Mouse (Mus musculus) limb, embryonic 11.5 days (tissue): ENCODE results near the gene Lrch1. TPM values are rescaled to one million over a fixed set of nuclear protein-coding genes. Genes with fewer than 3 reads are reported as not detected.

Experiments
- ATAC-seq: fragments of 200-750 bp; cut with Nextera tagmentation; 2 replicates; pipeline ENCODE4 v1.8.0; 2017; ENCODE audit warnings: low read depth; ENCODE audit not compliant: insufficient number of reproducible peaks, low FRiP score, low TSS enrichment
- DNase-seq: peaks from one replicate; pipeline ENCODE4 v3.0.0-alpha.2; 2015; ENCODE audit warnings: low spot score
- H3K27ac ChIP-seq: fragments of 300-500 bp; sonication (generic); replicated peaks from 2 replicates; pipeline ENCODE4 v1.5.1; 2014; ENCODE audit warnings: low read depth, mild to moderate bottlenecking, low read length
- H3K27me3 ChIP-seq: fragments of 300-500 bp; sonication (generic); 2 replicates; pipeline ENCODE4 v1.6.1; 2014; ENCODE audit warnings: mild to moderate bottlenecking, low read length, mixed read lengths; ENCODE audit not compliant: control insufficient read depth, insufficient read depth
- H3K36me3 ChIP-seq: fragments of 300-500 bp; sonication (generic); 2 replicates; pipeline ENCODE4 v1.6.1; 2014; ENCODE audit warnings: mild to moderate bottlenecking, low read length, moderate library complexity, mixed read lengths; ENCODE audit not compliant: control insufficient read depth, insufficient read depth
- H3K4me1 ChIP-seq: fragments of 300-500 bp; sonication (generic); 2 replicates; pipeline ENCODE4 v1.6.1; 2014; ENCODE audit warnings: low read length, mixed read lengths; ENCODE audit not compliant: control insufficient read depth, insufficient read depth
- H3K4me2 ChIP-seq: fragments of 300-500 bp; sonication (generic); 2 replicates; pipeline ENCODE4 v1.6.1; 2014; ENCODE audit warnings: low read depth, mild to moderate bottlenecking, moderate library complexity; ENCODE audit not compliant: severe bottlenecking
- H3K4me3 ChIP-seq: fragments of 300-500 bp; sonication (generic); 2 replicates; pipeline ENCODE4 v1.5.1; 2014; ENCODE audit warnings: low read depth, low read length
- H3K9ac ChIP-seq: fragments of 300-500 bp; sonication (generic); 2 replicates; pipeline ENCODE4 v1.6.1; 2014; ENCODE audit warnings: mild to moderate bottlenecking, low read length
- H3K9me3 ChIP-seq: fragments of 300-500 bp; sonication (generic); 2 replicates; pipeline ENCODE4 v1.6.1; 2016; ENCODE audit warnings: low read length; ENCODE audit not compliant: control insufficient read depth
- WGBS: fragments of 180-500 bp; shearing (Covaris S2); extraction: QIAGEN DNeasy Blood & Tissue Kit; methylation state at CpG from one replicate; pipeline ENCODE4 v1.1.7; 2014; 5-methylcytosine and 5-hydroxymethylcytosine counted together
- polyA plus RNA-seq: library from polyadenylated mRNA; unstranded; fragments of >200 nt; fragmentation: Nextera tagmentation; extraction: Ambion mirVana; gene quantifications from 2 replicates; pipeline ENCODE4 v1.2.1, GENCODE M21; 2014

Gene Lrch1
- polyA plus RNA-seq, 1 experiment from 2014 or later, result 12.9 TPM

- ATAC-seq (no peak), DNase-seq (no peak)
- Histone ChIP-seq H3K4me3 (no peak overlapping the region), H3K27ac (no peak overlapping the region), H3K9me3 (no peaks in the 10 kb centered on the region), H3K4me1 (peaks cover 24% of the 10 kb centered on the region), H3K4me2 (no peak overlapping the region), H3K27me3 (no peaks in the 10 kb centered on the region), H3K36me3 (no peaks in the 10 kb centered on the region), H3K9ac (no peak overlapping the region)
- WGBS, result 84% methylated on average over 2 of the region's 2 CpGs
These were observed 79.3 kb downstream of the Lrch1 start for GRCm38 (mm10) chr14:74868188-74868901.

GRCm38 (mm10) chr14:74867076-74868042, 80.3 kb downstream of the Lrch1 start:
- WGBS, result 61% methylated on average over 20 of the region's 20 CpGs
- H3K27me3 ChIP-seq, result no peaks in the 10 kb centered on the region
- H3K4me2 ChIP-seq, result no peak overlapping the region
- no peak for ATAC-seq
- H3K4me3 ChIP-seq, result no peak overlapping the region
- H3K4me1 ChIP-seq, result peaks cover 24% of the 10 kb centered on the region
- H3K27ac ChIP-seq, result no peak overlapping the region
- DNase-seq, result no peak
- H3K9me3 ChIP-seq, result no peaks in the 10 kb centered on the region
- H3K9ac ChIP-seq, result no peak overlapping the region
- no peaks in the 10 kb centered on the region for H3K36me3 ChIP-seq

- WGBS, result 68% methylated on average over 3 of the region's 3 CpGs
- H3K27me3 ChIP-seq, result no peaks in the 10 kb centered on the region
- ATAC-seq (no peak), DNase-seq (no peak)
- peaks cover 21% of the 10 kb centered on the region for H3K4me1 ChIP-seq
- no peaks in the 10 kb centered on the region for H3K36me3 ChIP-seq
- H3K27ac ChIP-seq, result no peak overlapping the region
- no peak overlapping the region for H3K9ac ChIP-seq
- no peak overlapping the region for H3K4me3 ChIP-seq
- H3K4me2 ChIP-seq, result no peak overlapping the region
- no peaks in the 10 kb centered on the region for H3K9me3 ChIP-seq
These were observed 81.9 kb downstream of the Lrch1 start for GRCm38 (mm10) chr14:74865738-74866137.

- peaks cover 21% of the 10 kb centered on the region for H3K4me1 ChIP-seq
These were observed 82.7 kb downstream of the Lrch1 start for GRCm38 (mm10) chr14:74864805-74865483.

GRCm38 (mm10) chr14:74861456-74861855, 86.2 kb downstream of the Lrch1 start:
- Histone ChIP-seq H3K4me3 (no peak overlapping the region), H3K4me1 (peaks cover 15% of the 10 kb centered on the region), H3K4me2 (no peak overlapping the region), H3K9ac (no peak overlapping the region), H3K27ac (no peak overlapping the region), H3K36me3 (no peaks in the 10 kb centered on the region), H3K9me3 (no peaks in the 10 kb centered on the region), H3K27me3 (no peaks in the 10 kb centered on the region)
- no peak for DNase-seq
- 88% methylated on average over 9 of the region's 9 CpGs for WGBS
- ATAC-seq, result no peak

More at GRCm38 (mm10) chr14:74864805-74865483, 82.7 kb downstream of the Lrch1 start:
- DNase-seq (no peak), ATAC-seq (peak; percentile 67; the same call in 1 of the 2 replicates)
- H3K9me3 ChIP-seq, result no peaks in the 10 kb centered on the region
- no peak overlapping the region for H3K27ac ChIP-seq
- WGBS, result 62% methylated on average over 5 of the region's 5 CpGs
- H3K36me3 ChIP-seq, result no peaks in the 10 kb centered on the region
- H3K27me3 ChIP-seq, result no peaks in the 10 kb centered on the region
- no peak overlapping the region for H3K9ac ChIP-seq
- H3K4me2 ChIP-seq, result no peak overlapping the region
- no peak overlapping the region for H3K4me3 ChIP-seq

GRCm38 (mm10) chr14:74859154-74859553, 88.5 kb downstream of the Lrch1 start:
- Histone ChIP-seq H3K27me3 (no peaks in the 10 kb centered on the region), H3K4me2 (no peak overlapping the region), H3K9ac (no peak overlapping the region), H3K9me3 (no peaks in the 10 kb centered on the region), H3K27ac (no peak overlapping the region), H3K36me3 (no peaks in the 10 kb centered on the region), H3K4me3 (no peak overlapping the region), H3K4me1 (no peaks in the 10 kb centered on the region)
- ATAC-seq, result no peak
- WGBS, result 97% methylated on average over 1 of the region's 1 CpGs
- no peak for DNase-seq

GRCm38 (mm10) chr14:74855429-74855828, 92.2 kb downstream of the Lrch1 start:
- Histone ChIP-seq H3K9me3 (no peaks in the 10 kb centered on the region), H3K36me3 (no peaks in the 10 kb centered on the region), H3K4me2 (no peak overlapping the region), H3K4me3 (no peak overlapping the region), H3K27ac (no peak overlapping the region), H3K27me3 (no peaks in the 10 kb centered on the region), H3K9ac (no peak overlapping the region), H3K4me1 (peaks cover 6% of the 10 kb centered on the region)
- ATAC-seq (no peak), DNase-seq (no peak)
- WGBS, result 95% methylated on average over 8 of the region's 8 CpGs

- WGBS, result 91% methylated on average over 4 of the region's 4 CpGs
- DNase-seq, result no peak
- no peak overlapping the region for H3K4me3 ChIP-seq
- peaks cover 6% of the 10 kb centered on the region for H3K4me1 ChIP-seq
- no peaks in the 10 kb centered on the region for H3K36me3 ChIP-seq
- no peak overlapping the region for H3K4me2 ChIP-seq
- H3K9ac ChIP-seq, result no peak overlapping the region
- ATAC-seq, result no peak
- no peaks in the 10 kb centered on the region for H3K27me3 ChIP-seq
- H3K9me3 ChIP-seq, result no peaks in the 10 kb centered on the region
- H3K27ac ChIP-seq, result no peak overlapping the region
These were observed 93.9 kb downstream of the Lrch1 start for GRCm38 (mm10) chr14:74853759-74854100.
